Mouse (Mus musculus): ENCODE measurements around the gene Fancc.
"Not testable (repeated sequence)": the region's sequence is repeated elsewhere in the genome, so short reads cannot be mapped to it uniquely, and the experiment has no call there.

Fancc gene

GRCm38 (mm10) chr13:63317681-63318104 lies 179.4 kb downstream of the Fancc start:
- no peak for DNase-seq (ENCODE audit: low spot score)

GRCm38 (mm10) chr13:63316407-63316806 lies 180.7 kb downstream of the Fancc start:
- DNase-seq (ENCODE audit: low spot score): no peak

- DNase-seq (ENCODE audit: low spot score): no peak
Observed at GRCm38 (mm10) chr13:63315777-63316176, 181.3 kb downstream of the Fancc start.

- not testable (repeated sequence) for DNase-seq (ENCODE audit: low spot score)
Observed at GRCm38 (mm10) chr13:63315111-63315510, 182.0 kb downstream of the Fancc start.

GRCm38 (mm10) chr13:63314608-63314920 lies 182.5 kb downstream of the Fancc start:
- DNase-seq (ENCODE audit: low spot score): no peak

- no peak for DNase-seq (ENCODE audit: low spot score)
Observed at GRCm38 (mm10) chr13:63313748-63314607, 183.1 kb downstream of the Fancc start.

- DNase-seq (ENCODE audit: low spot score): no peak
Observed at GRCm38 (mm10) chr13:63313247-63313646, 183.8 kb downstream of the Fancc start.

- DNase-seq (ENCODE audit: low spot score): no peak
Observed at GRCm38 (mm10) chr13:63311156-63311555, 185.9 kb downstream of the Fancc start.

GRCm38 (mm10) chr13:63309563-63309962 lies 187.5 kb downstream of the Fancc start:
- no peak for DNase-seq (ENCODE audit: low spot score)

GRCm38 (mm10) chr13:63306768-63307167 lies 190.3 kb downstream of the Fancc start:
- DNase-seq (ENCODE audit: low spot score): no peak

GRCm38 (mm10) chr13:63305160-63306011 lies 191.7 kb downstream of the Fancc start:
- no peak for DNase-seq (ENCODE audit: low spot score)

- DNase-seq (ENCODE audit: low spot score): no peak
Observed at GRCm38 (mm10) chr13:63304799-63305159, 192.3 kb downstream of the Fancc start.

GRCm38 (mm10) chr13:63304124-63304792 lies 192.8 kb downstream of the Fancc start:
- no peak for DNase-seq (ENCODE audit: low spot score)

- DNase-seq (ENCODE audit: low spot score): no peak
Observed at GRCm38 (mm10) chr13:63302381-63302780, 194.7 kb downstream of the Fancc start.

GRCm38 (mm10) chr13:63301764-63302209 lies 195.3 kb downstream of the Fancc start:
- no peak for DNase-seq (ENCODE audit: low spot score)

GRCm38 (mm10) chr13:63300929-63301328 lies 196.1 kb downstream of the Fancc start:
- no peak for DNase-seq (ENCODE audit: low spot score)

GRCm38 (mm10) chr13:63298931-63299330 lies 198.1 kb downstream of the Fancc start:
- no peak for DNase-seq (ENCODE audit: low spot score)

GRCm38 (mm10) chr13:63297933-63298332 lies 199.1 kb downstream of the Fancc start:
- no peak for DNase-seq (ENCODE audit: low spot score)

- DNase-seq (ENCODE audit: low spot score): no peak
Observed at GRCm38 (mm10) chr13:63297003-63297402, 200.1 kb downstream of the Fancc start.

GRCm38 (mm10) chr13:63296300-63296699 lies 200.8 kb downstream of the Fancc start:
- DNase-seq (ENCODE audit: low spot score): no peak

- no peak for DNase-seq (ENCODE audit: low spot score)
Observed at GRCm38 (mm10) chr13:63294359-63295193, 202.5 kb downstream of the Fancc start.

GRCm38 (mm10) chr13:63293647-63294046 lies 203.4 kb downstream of the Fancc start:
- no peak for DNase-seq (ENCODE audit: low spot score)
